Mouse (Mus musculus) brain, embryonic 14.5 days (tissue): Measurements from ENCODE around the gene Nkap. TPM values are rescaled to one million over a fixed set of nuclear protein-coding genes. Genes with fewer than 3 reads are reported as not detected.
"Not testable (repeated sequence)": the region's sequence is repeated elsewhere in the genome, so short reads cannot be mapped to it uniquely, and the experiment has no call there.

Source experiments
- DNase-seq: peaks from one replicate; pipeline ENCODE4 v3.0.0-alpha.2; 2011; ENCODE audit warnings: low read depth
- CTCF ChIP-seq: fragments of 200-500 bp; IDR thresholded peaks from 2 replicates; pipeline ENCODE4 v1.5.1; 2012; ENCODE audit warnings: inconsistent platforms, mild to moderate bottlenecking, moderate library complexity, borderline replicate concordance; ENCODE audit not compliant: insufficient read depth, insufficient read length; ENCODE audit errors: extremely low read depth
- POLR2A ChIP-seq: fragments of 200-500 bp; IDR thresholded peaks from 2 replicates; pipeline ENCODE4 v1.6.1; 2012; ENCODE audit warnings: mild to moderate bottlenecking, inconsistent platforms, borderline replicate concordance; ENCODE audit not compliant: poor library complexity, insufficient read depth, insufficient read length, severe bottlenecking; ENCODE audit errors: extremely low read depth
- polyA plus RNA-seq: library from polyadenylated mRNA; depleted of rRNA; stranded (reverse); fragments of >200 nt; gene quantifications from 2 replicates; pipeline ENCODE4 v1.2.3, GENCODE M21; 2012

Nkap gene
- polyA plus RNA-seq, 1 experiment, result 14.4 TPM

DNA sequence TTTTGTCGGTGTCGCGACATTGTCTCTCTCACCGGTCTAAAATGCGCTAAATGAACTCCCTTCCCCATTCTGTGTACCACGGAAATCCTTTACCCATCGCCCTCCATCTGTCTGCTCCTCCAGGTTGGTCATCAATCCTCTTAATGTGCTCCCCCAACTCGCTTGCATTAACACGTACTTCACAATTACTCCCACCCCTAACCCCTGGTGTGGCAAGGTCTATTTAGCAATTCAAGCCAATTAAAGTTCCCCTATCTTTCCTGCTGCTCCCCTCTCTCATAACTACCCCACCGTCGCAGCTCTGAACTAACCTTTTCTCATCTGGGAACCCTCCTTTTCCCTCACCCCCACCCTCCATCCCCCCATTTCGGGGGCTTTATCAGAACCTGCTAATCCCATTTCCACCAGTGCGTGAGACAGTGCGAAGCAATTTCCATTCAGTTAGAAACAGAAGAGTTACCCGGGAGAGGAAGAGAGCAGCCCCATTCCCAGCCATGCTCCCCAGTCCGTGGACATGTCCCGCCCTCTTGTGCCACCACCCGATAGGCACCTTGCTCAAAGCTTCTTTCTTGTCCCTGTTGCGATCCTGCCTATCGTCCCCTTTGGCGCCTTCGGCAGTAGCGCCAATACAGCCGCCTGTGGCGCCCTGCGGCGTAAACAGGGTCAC is 16.9 kb upstream of the Nkap start:
- TF ChIP-seq POLR2A (no peak), CTCF (no peak)
- DNase-seq, result no peak

DNA sequence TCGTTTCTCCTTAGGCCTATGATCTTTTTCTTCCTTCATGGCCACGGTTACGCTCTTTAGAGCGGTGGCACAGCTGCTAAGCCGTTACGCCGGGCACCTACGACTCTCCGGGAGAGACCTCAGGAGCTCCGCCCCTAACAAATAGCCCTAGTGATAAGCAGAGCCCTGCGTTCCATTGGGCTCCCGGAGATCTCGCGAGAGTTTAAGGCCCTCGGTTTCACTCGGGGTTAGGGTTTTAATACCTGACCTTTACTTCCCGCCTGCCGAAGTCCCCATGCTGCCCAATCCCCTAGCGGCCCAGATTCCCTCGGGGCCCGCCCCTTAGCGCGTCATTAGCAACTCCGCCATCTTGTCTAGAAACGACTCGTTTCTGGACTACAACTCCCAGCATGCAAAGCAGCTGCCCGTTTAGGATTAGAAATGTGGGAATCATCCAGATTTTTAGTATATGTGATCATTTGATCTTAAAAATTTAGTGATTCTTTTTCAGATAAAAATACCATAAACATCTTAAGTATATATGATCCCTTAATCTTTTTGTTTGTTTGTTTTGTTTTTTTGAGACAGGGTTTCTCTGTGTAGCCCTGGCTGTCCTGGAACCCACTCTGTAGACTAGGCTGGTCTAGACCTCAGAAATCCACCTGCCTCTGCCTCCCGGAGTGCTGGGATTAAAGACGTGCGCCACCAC is 16.3 kb upstream of the Nkap start, which contains the start of gene Upf3b:
TSS of gene Upf3b (minus strand) at position 130 of the 688 bp plus-strand sequence.
- DNase-seq, result peak; percentile 99

DNA sequence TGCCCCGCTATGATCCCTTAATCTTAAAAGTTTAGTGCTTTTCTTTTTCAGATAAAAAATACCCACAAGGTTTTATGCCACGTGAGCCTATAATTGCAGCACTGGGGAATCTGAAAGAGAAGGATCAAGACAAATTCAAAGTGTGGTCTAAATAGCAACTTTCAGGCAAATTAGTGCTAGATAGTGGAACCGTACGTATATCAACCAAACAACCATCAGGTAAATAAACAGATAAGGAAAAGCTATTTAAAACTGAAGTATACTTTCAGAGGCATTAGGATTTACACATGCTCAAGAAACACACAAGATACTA is 15.8 kb upstream of the Nkap start:
- DNase-seq, result no peak

More for the DNA sequence above, 16.3 kb upstream of the Nkap start, which contains the start of gene Upf3b:
- TF ChIP-seq POLR2A, result peak; percentile 39; the same call in 1 of the 2 replicates
- no peak for TF ChIP-seq CTCF

DNA sequence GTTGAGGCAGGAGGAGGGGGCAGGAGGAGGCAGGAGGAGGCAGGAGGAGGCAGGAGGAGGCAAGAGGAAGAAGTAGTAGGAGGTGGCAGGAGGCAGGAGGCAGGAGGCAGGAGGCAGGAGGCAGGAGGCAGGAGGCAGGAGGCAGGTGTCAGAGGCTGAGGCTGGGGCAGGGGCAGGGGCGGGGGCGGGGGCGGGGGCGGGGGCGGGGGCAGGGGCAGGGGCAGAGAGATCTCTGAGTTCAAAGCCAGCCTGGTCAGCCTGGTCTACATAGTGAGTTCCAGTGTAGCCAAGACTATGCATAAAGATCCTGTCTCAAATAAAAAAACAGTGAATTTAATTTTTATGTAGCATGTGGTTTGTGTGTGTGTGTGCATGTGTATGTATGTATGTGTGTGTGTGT is 9.5 kb upstream of the Nkap start:
- TF ChIP-seq POLR2A, result no peak
- no peak for TF ChIP-seq CTCF
- DNase-seq, result no peak

More for the DNA sequence above, 15.8 kb upstream of the Nkap start:
- no peak for TF ChIP-seq CTCF
- no peak for TF ChIP-seq POLR2A

DNA sequence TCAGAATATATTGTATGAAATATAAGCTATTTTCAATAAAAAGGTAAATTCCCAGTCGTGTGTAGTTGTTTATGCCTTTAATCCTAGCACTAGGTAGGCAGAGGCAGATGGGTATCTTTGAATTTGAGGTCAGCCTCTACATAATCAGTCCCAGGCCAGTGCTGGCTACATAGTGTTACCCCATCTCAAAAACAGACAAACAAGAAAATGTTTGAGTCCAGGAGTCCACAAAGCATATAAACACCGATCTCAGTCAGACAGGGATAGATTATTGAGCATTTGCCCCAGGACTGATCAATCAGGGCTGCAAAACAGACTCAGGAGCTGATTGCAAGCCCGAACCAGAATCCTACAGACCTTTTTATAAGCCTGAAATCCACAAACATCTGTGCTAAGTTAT is 7.0 kb upstream of the Nkap start:
- TF ChIP-seq POLR2A, result no peak
- no peak for TF ChIP-seq CTCF
- DNase-seq, result no peak

DNA sequence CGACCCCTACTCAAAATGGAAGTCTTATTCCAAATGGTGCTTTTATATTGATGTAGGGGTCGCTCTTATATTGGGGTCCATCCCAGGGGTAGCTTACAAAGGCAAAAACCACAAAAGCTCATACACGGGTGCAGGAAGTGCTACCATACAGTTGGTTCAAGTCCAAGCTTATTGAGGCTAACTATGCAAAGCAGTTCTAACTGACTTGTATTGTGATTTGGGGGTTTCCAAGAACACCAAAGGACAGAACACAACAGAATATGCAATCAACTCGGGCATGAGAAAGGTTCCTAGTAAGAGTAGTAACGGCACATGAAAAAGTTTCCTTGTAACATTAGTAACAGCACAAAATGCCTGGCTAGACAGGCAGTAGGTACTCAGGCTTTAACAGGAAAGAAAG is 6.4 kb upstream of the Nkap start:
- TF ChIP-seq CTCF (no peak), POLR2A (no peak)
- no peak for DNase-seq

DNA sequence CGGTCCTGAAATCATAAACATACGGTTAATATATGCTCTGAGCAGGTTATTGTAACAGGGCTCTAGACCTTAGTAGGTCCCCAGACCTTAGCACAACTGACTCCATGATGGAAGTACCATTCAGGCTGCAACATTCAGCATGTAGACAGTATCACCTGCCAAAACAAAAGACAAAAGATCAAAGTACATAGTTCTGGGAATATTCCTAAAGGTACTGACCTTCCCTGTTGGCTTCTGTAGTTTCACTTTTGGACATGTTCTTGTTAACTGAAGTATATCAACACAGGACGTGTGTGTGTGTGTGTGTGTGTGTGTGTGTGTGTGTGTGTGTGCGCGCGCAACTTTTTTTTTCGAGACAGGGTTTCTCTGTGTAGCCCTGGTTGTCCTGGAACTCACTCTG is 1.1 kb upstream of the Nkap start:
- TF ChIP-seq POLR2A (no peak), CTCF (no peak)
- no peak for DNase-seq

DNA sequence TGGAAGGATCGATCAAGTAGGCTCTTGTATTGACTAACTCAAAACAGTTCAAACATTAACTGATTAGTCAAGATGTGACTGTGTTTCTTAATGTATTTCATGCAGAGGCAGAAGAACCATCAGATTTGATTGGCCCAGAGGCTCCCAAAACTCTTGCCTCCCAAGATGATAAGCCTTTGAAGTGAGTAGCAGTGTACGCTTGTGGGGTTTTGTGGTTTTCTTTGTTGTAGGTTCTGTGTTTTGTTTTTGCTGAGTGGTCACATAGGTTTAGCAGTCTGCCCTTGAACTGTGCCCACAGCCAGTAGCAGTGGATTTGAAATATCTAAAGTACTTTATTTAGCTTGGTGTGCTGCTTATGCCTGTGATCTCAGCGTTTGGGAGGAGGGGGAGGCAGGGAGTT is 15.1 kb downstream of the Nkap start:
- DNase-seq, result no peak
- TF ChIP-seq CTCF, result no peak
- no peak for TF ChIP-seq POLR2A

DNA sequence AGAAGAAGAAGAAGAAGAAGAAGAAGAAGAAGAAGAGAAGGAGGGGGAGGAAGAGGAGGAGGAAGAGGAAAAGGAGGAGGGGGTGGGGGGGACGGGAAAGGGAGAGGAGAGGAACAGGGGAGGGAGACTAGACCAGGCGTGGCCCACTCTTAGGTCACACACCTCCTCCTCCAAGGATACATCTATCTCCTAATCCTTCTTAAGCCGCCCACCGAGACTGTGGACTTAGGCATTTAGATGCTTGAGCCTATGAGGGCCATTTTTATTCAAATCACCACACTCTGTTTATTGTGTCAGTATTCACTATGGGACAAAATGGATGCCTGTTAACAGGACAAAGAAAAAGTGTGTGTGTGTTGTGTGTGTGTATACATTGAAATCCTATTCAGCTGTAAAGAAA is 17.9 kb downstream of the Nkap start:
- not testable (repeated sequence) for DNase-seq

DNA sequence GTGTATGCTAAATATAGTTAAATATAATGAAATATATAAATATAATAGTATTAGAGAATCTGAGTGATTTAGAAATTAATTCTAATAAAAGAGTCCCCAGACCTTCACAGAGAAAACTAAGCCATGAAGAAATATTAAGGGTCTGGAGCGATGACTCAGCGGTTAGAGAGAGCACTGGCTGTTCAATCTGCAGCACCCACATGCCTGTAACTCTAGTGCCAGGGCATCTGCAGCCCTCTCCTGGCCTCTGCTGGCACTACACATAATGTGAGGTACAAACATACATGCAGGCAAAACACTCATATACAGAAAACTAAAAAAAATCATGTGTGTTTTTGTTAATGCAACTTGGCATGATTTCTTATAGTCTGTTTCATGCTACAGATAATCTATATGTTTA is 18.4 kb downstream of the Nkap start:
- TF ChIP-seq POLR2A, result no peak
- peak; percentile 33; the same call in 1 of the 2 replicates for TF ChIP-seq CTCF
- DNase-seq, result peak; percentile 29

DNA sequence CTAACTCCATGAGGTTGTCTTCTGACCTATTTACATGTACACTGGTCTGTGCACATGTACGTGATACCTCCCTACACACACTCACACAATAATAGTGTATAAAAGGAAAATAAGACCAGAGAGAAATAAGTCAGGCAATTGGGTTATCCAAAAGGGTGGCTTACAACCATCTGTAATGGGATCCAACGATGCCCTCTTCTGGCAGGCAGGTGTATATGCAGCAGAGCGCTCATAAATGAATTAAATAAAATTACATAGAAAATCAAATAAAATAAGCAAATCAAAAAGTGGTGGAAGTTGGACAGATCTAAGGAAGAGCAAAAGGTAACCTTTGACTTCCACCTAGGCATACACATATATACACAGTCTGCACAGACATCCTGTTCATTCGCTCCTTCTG is 31.2 kb downstream of the Nkap start:
- TF ChIP-seq CTCF, result peak; percentile 48; the same call in 1 of the 2 replicates
- TF ChIP-seq POLR2A, result no peak
- DNase-seq, result peak; percentile 5

DNA sequence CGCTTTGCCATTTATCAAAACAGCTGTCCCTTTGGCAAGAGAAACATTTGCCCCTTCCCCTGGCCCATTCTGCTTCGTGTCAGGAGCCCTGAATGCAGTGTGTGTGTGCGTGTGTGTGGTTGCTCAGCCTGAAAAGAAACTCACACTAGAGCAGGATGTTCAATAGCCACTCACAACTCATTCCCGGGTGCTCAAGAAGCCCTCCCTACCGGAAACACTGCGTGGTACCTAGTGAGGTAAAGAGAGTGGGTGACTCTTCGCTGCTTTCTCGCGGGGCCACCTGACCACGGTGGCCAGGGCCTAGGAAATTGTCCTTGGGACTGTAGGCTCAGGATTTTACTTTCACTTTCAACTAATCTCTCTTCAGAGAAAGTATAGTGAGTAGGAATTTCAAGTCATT is 34.6 kb downstream of the Nkap start:
- TF ChIP-seq POLR2A (no peak), CTCF (no peak)
- no peak for DNase-seq
